Mouse (Mus musculus) gastrocnemius, postnatal 25 days (tissue): ENCODE results near the gene Borcs8. TPM values are rescaled to one million over a fixed set of nuclear protein-coding genes. Genes with fewer than 3 reads are reported as not detected.

Experiments used
- DNase-seq: peaks from one replicate; pipeline ENCODE4 v3.0.0; 2022
- microRNA-seq, 2 experiments: library from miRNA; unstranded; fragments of <30 nt; microRNA quantifications; one replicate each; pipeline ENCODE4 v1.2.0; 2021; ENCODE audit warnings: borderline replicate concordance in 2 of 2
- total RNA-seq, 2 experiments: library from RNA; stranded (reverse); gene quantifications; 1 replicate in 1 of 2; 2 replicates in 1 of 2; pipeline ENCODE4 v1.2.3; 2021

The Borcs8 gene
- total RNA-seq, 2 experiments from 2014 or later = 14.6 to 16.6 TPM

- DNase-seq = no peak
Observed at GRCm38 (mm10) chr8:70179082-70179481, 39.8 kb downstream of the Borcs8 start.

- DNase-seq = no peak
Observed at GRCm38 (mm10) chr8:70181212-70181902, 42.1 kb downstream of the Borcs8 start.

GRCm38 (mm10) chr8:70181903-70182252, 42.6 kb downstream of the Borcs8 start:
- DNase-seq = no peak

- no peak for DNase-seq
Observed at GRCm38 (mm10) chr8:70183194-70183593, 43.9 kb downstream of the Borcs8 start.

GRCm38 (mm10) chr8:70188707-70189106, 49.4 kb downstream of the Borcs8 start:
- no peak for DNase-seq

GRCm38 (mm10) chr8:70193238-70193637, 53.9 kb downstream of the Borcs8 start:
- no peak for DNase-seq

- DNase-seq = no peak
Observed at GRCm38 (mm10) chr8:70194191-70194590, 54.9 kb downstream of the Borcs8 start.

GRCm38 (mm10) chr8:70195762-70196161, 56.5 kb downstream of the Borcs8 start:
- DNase-seq = no peak

Small RNA genes within 50 kb of the gene (microRNA-seq; reads per million reads assigned to microRNA genes)
- 0 reads per million in 2 experiments for gene Mir7066

Other genes with a start within 250 kb of the Borcs8 start
- gene Tssk6, start 237.3 kb upstream of the Borcs8 start, total RNA-seq = not detected
- 100 to 1,000 TPM; 338 to 343 TPM for gene Ndufa13, start 236.9 kb upstream of the Borcs8 start, total RNA-seq
- gene Yjefn3, start 236.8 kb upstream of the Borcs8 start, total RNA-seq = 1 to 10 TPM; 5.6 to 6.9 TPM
- gene Gatad2a, start 143.1 kb upstream of the Borcs8 start, total RNA-seq = 10 to 100 TPM; 25.4 to 26.2 TPM
- gene Mau2, start 96.8 kb upstream of the Borcs8 start, total RNA-seq = 10 to 100 TPM; 24.5 to 25.1 TPM
- gene Sugp1, start 96.7 kb upstream of the Borcs8 start, total RNA-seq = 10 to 100 TPM; 13.1 to 15.5 TPM
- gene Tm6sf2, start 66.6 kb upstream of the Borcs8 start, total RNA-seq = 1 to 10 TPM in 1 of 2 experiments, not detected in 1; 1.7 TPM
- gene Hapln4, start 56.0 kb upstream of the Borcs8 start, total RNA-seq = under 1 TPM in 1 of 2 experiments, not detected in 1; 0.08 TPM
- gene Ncan, start 18.6 kb upstream of the Borcs8 start, total RNA-seq = under 1 TPM in 1 of 2 experiments, not detected in 1; 0.05 TPM
- 1 to 10 TPM; 3.9 to 4.3 TPM for gene Nr2c2ap, start 8.2 kb upstream of the Borcs8 start, total RNA-seq
- 1 to 10 TPM; 7.3 to 7.7 TPM for gene Rfxank, start 345 bp upstream of the Borcs8 start, total RNA-seq
- under 1 TPM; 0.21 to 0.23 TPM for gene Mef2b, start 212 bp downstream of the Borcs8 start, total RNA-seq
- 10 to 100 TPM; 68.1 to 72.3 TPM for gene Tmem161a, start 32.9 kb downstream of the Borcs8 start, total RNA-seq
- 10 to 100 TPM; 30.0 to 39.2 TPM for gene Slc25a42, start 72.8 kb downstream of the Borcs8 start, total RNA-seq
- gene Sugp2, start 94.7 kb downstream of the Borcs8 start, total RNA-seq = 10 to 100 TPM; 43.1 to 45.0 TPM
- 1 to 10 TPM; 7.6 to 8.2 TPM for gene Armc6, start 95.0 kb downstream of the Borcs8 start, total RNA-seq
- 1 to 10 TPM; 3.0 to 4.7 TPM for gene Homer3, start 143.3 kb downstream of the Borcs8 start, total RNA-seq
- gene Ddx49, start 163.0 kb downstream of the Borcs8 start, total RNA-seq = 10 to 100 TPM; 26.9 to 30.7 TPM
- 100 to 1,000 TPM; 113 to 119 TPM for gene Cope, start 163.0 kb downstream of the Borcs8 start, total RNA-seq
- 10 to 100 TPM; 13.8 to 15.8 TPM for gene Cers1, start 176.3 kb downstream of the Borcs8 start, total RNA-seq
- 1 to 10 TPM in 1 of 2 experiments, under 1 TPM in 1; 0.72 to 2.5 TPM for gene Gdf1, start 190.3 kb downstream of the Borcs8 start, total RNA-seq
- gene Upf1, start 213.8 kb downstream of the Borcs8 start, total RNA-seq = 10 to 100 TPM; 28.9 to 29.5 TPM
- 10 to 100 TPM in 1 of 2 experiments, 1 to 10 TPM in 1; 5.9 to 14.7 TPM for gene Comp, start 234.1 kb downstream of the Borcs8 start, total RNA-seq